Mouse (Mus musculus) G1E (cell line): ENCODE data around the gene Lrpap1. TPM values are rescaled to one million over a fixed set of nuclear protein-coding genes. Genes with fewer than 3 reads are reported as not detected.

Source experiments
- ATAC-seq: 2 replicates; pipeline ENCODE4 v1.8.0; 2016; ENCODE audit warnings: mild to moderate bottlenecking; ENCODE audit not compliant: insufficient number of reproducible peaks, poor library complexity, low FRiP score, severe bottlenecking; ENCODE audit errors: extremely low read depth
- DNase-seq: peaks from one replicate; pipeline ENCODE4 v3.0.0; 2012; ENCODE audit warnings: low spot score
- H3K27me3 ChIP-seq: 2 replicates; pipeline ENCODE4 v1.6.1; 2012; ENCODE audit warnings: mild to moderate bottlenecking, low read length, inconsistent platforms; ENCODE audit not compliant: insufficient read depth
- H3K36me3 ChIP-seq: replicated peaks from 2 replicates; pipeline ENCODE3; 2012; ENCODE audit warnings: mild to moderate bottlenecking, inconsistent platforms
- H3K4me1 ChIP-seq: 2 replicates; pipeline ENCODE4 v1.6.1; 2012; ENCODE audit warnings: low read depth, low read length, inconsistent platforms, mixed read lengths; ENCODE audit not compliant: insufficient read depth
- H3K4me3 ChIP-seq: 2 replicates; pipeline ENCODE4 v1.5.1; 2012; ENCODE audit warnings: low read depth, mild to moderate bottlenecking, inconsistent platforms, low read length, moderate library complexity, mixed read lengths
- H3K9me3 ChIP-seq: replicated peaks from 2 replicates; pipeline ENCODE4 v1.6.1; 2012; ENCODE audit warnings: inconsistent platforms
- CTCF ChIP-seq: IDR thresholded peaks from 2 replicates; pipeline ENCODE4 v1.5.1; 2012; ENCODE audit warnings: low read depth, low read length, inconsistent platforms, mixed read lengths
- GATA1 ChIP-seq: IDR thresholded peaks from 2 replicates; pipeline ENCODE4 v1.6.1; 2012; ENCODE audit warnings: borderline replicate concordance, low read length, inconsistent platforms, mixed read lengths
- GATA2 ChIP-seq: IDR thresholded peaks from 2 replicates; pipeline ENCODE4 v1.6.1; 2012; ENCODE audit warnings: low read depth, low read length, inconsistent platforms, borderline replicate concordance
- POLR2AphosphoS5 ChIP-seq: IDR thresholded peaks from 2 replicates; pipeline ENCODE4 v1.6.1; 2012; ENCODE audit warnings: low read depth, low read length, inconsistent platforms; ENCODE audit not compliant: insufficient replicate concordance
- TAL1 ChIP-seq: conservative IDR thresholded peaks from 2 replicates; pipeline ENCODE4 v1.6.1; 2012; ENCODE audit warnings: low read depth, low read length, inconsistent platforms, mixed read lengths
- polyA plus RNA-seq: library from polyadenylated mRNA; stranded (reverse); fragments of >175 nt; gene quantifications from 2 replicates; pipeline ENCODE4 v1.2.3, GENCODE M21; 2012
- total RNA-seq, 2 experiments: library from RNA; stranded (forward) in 1 of 2; stranded (reverse) in 1 of 2; fragments of 200-1000 nt in 1 of 2; fragments of >200 nt in 1 of 2; fragmentation: Nextera tagmentation in 1 of 2; gene quantifications; 2 replicates each; pipeline ENCODE4 v1.2.3; 2014 to 2017

The Lrpap1 gene
- total and polyA plus RNA-seq, 3 experiments = 17.5 to 42.5 (median 20.8) TPM

DNA sequence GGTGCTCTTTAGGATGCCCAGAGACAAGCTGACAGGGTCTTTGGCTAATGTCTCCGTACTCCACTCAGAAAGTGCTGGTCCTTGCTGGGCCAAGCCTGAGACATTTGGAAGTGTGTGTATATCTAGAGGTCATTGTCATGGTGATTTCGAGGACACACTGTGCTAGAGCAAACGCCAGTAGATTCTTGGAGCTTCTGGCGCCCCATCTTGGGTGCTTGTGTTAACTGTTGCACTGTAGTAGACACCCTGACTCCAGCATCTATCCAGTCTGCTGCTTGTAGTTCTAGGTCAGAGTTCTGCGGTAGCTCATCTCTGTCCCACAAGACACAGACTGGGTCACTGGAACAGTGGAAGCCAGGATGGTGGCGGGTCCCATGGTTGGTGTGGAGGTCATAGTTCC is 33.7 kb downstream of the Lrpap1 start:
- peaks cover 34% of the 10 kb centered on the region; the same call in 1 of the 2 replicates for H3K27me3 ChIP-seq

DNA sequence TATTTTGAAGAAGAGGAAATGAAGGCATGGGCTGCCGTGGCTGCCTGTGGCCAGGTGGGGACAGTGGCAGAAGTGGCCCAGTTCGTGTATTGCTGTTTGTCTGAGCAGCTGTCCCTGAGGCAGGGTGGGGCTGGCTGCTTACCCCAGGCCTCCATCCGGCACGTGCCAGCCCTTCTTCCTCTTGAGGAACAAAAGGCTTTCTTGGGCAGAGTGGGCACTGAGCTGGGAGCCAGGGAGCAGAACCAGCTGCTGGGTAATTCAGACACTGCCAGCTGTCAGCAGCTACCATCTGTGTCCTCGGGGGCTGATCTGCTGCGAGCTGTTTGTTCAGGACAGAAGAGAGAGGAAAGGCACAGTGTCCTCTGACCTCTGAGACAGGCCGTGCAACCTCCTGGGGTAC is 34.6 kb downstream of the Lrpap1 start:
- Histone ChIP-seq H3K36me3 (no peaks in the 10 kb centered on the region), H3K27me3 (peaks cover 38% of the 10 kb centered on the region; the same call in 1 of the 2 replicates), H3K4me3 (no peak overlapping the region), H3K9me3 (no peaks in the 10 kb centered on the region), H3K4me1 (no peaks in the 10 kb centered on the region)
- TF ChIP-seq POLR2AphosphoS5 = no peak
- TF ChIP-seq GATA2 = no peak
- no peak for TF ChIP-seq TAL1
- TF ChIP-seq GATA1 = no peak
- no peak for TF ChIP-seq CTCF
- DNase-seq (no peak), ATAC-seq (no peak)

More for the DNA sequence above, 33.7 kb downstream of the Lrpap1 start:
- Histone ChIP-seq H3K4me1 (no peaks in the 10 kb centered on the region), H3K4me3 (no peak overlapping the region), H3K36me3 (no peaks in the 10 kb centered on the region), H3K9me3 (no peaks in the 10 kb centered on the region)
- TF ChIP-seq CTCF = no peak
- TF ChIP-seq GATA2 = no peak
- no peak for TF ChIP-seq POLR2AphosphoS5
- TF ChIP-seq GATA1 = no peak
- no peak for TF ChIP-seq TAL1
- ATAC-seq (no peak), DNase-seq (no peak)

DNA sequence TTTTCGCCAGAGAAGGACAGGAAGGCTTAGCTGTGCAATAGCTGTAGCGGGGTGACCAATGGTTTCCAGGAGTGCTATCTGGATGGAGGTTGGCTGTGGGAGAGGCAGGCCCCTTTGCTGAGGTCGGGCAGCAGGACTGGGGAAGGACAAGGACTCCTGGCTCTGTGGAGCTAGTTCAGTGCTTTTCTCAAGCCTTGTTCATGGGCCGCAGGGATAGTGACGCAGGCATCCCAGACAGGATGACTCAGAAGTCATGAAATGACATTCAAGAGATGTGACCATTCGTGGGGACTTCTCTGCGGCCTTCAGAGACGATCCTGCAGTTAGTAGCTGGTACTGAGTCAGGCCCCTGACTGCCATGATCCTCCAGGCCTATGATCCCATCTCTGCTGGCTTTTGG is 35.3 kb downstream of the Lrpap1 start:
- Histone ChIP-seq H3K36me3 (no peaks in the 10 kb centered on the region), H3K4me1 (no peaks in the 10 kb centered on the region), H3K27me3 (peaks cover 38% of the 10 kb centered on the region; the same call in 1 of the 2 replicates), H3K9me3 (no peaks in the 10 kb centered on the region), H3K4me3 (no peak overlapping the region)
- DNase-seq = no peak
- ATAC-seq = no peak
- TF ChIP-seq GATA1 (no peak), GATA2 (no peak), TAL1 (no peak), CTCF (no peak), POLR2AphosphoS5 (no peak)

DNA sequence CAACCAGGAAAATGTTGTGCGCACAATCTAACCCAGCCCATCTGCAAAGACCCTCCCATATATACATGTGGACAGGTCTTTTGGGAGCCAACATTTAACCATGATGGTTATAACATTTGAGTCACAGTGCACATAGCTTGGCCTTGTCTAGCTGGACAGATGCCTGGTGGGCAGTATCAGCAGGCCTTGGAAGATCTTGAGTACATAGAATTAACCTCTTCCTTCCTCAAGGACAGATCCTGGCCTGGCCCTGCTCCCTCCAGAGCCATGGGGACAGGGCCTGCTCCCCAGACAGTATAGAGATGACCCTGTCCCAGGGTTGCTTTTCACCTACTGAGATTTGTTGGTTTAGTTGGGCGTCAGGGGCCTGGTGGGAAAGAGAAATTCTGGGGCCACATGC is 35.7 kb downstream of the Lrpap1 start:
- DNase-seq (no peak), ATAC-seq (no peak)
- Histone ChIP-seq H3K27me3 (peaks cover 38% of the 10 kb centered on the region; the same call in 1 of the 2 replicates), H3K36me3 (no peaks in the 10 kb centered on the region), H3K4me3 (no peak overlapping the region), H3K4me1 (no peaks in the 10 kb centered on the region), H3K9me3 (no peaks in the 10 kb centered on the region)
- TF ChIP-seq TAL1 (no peak), POLR2AphosphoS5 (no peak), GATA2 (no peak), CTCF (no peak), GATA1 (no peak)

DNA sequence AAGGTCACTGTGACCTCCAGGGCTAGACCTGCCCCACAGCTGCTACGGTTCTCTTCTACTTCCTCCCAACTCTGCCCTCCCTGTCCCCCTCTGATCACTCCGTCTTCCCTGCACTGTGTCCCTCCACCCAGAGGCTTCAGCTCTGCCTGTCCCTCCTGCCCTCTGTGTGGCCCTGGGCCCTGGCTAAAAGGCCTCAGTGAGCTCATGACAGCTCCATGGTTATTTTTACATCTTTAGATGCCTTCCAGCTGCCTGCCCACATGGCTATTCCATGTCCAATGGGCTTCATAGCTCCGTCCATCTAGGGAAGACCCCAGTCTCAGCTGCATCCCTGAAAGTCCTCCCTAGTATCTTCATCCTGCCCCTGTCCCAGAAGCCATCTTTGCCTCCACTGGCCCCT is 45.5 kb downstream of the Lrpap1 start:
- DNase-seq (no peak), ATAC-seq (no peak)
- no peaks in the 10 kb centered on the region for H3K9me3 ChIP-seq
- H3K36me3 ChIP-seq = no peaks in the 10 kb centered on the region
- H3K27me3 ChIP-seq = peaks cover 39% of the 10 kb centered on the region
- H3K4me3 ChIP-seq = no peak overlapping the region
- TF ChIP-seq TAL1 (no peak), POLR2AphosphoS5 (no peak), GATA2 (no peak), CTCF (no peak), GATA1 (no peak)
- H3K4me1 ChIP-seq = no peaks in the 10 kb centered on the region

DNA sequence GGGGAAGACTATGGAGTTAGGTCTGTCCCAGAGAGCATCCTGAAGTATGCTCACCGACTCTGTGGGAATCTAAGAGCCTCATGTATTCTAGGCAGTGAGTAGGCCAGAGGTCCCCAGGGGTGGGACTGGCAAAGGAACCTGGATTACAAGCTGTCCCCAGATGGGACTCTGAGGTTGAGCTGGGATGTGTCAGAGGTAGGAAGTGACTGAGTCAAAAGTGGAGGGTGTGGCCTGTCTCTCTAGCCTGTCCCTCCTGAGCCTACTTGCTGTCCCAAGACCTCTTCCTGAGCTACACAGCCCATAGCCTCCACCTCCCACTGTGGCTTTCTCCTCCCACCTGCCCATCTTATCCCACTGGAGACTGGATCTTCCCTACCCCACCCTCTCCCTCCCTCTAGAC is 47.4 kb downstream of the Lrpap1 start:
- H3K27me3 ChIP-seq = peaks cover 48% of the 10 kb centered on the region
- no peak for DNase-seq
- TF ChIP-seq CTCF (no peak), GATA2 (no peak), TAL1 (no peak), POLR2AphosphoS5 (no peak), GATA1 (no peak)
- no peaks in the 10 kb centered on the region for H3K9me3 ChIP-seq
- H3K4me3 ChIP-seq = no peak overlapping the region
- no peaks in the 10 kb centered on the region for H3K36me3 ChIP-seq
- ATAC-seq = no peak
- no peaks in the 10 kb centered on the region for H3K4me1 ChIP-seq

DNA sequence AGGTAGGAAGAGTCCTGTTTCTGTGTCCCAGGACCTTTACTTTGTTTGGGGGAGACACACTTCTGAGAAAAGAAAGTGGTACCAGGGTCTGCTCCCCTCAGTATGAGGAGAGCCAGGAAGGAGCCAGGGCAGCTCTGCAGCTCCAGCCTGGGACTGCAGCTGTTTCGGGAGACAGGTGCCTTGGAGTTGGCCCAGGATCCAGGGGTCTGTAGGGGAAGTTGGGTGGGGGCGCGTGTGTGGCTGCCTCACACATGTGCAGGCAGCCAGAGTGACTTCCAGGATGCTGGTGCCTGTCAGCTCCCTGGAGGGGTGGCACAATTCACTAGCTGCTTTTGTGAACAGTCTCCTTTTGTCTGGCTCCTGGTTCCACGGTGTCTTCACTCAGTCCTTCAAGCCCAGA is 48.0 kb downstream of the Lrpap1 start:
- no peak overlapping the region for H3K4me3 ChIP-seq
- peaks cover 50% of the 10 kb centered on the region for H3K27me3 ChIP-seq

More for the DNA sequence above, 48.0 kb downstream of the Lrpap1 start:
- ATAC-seq (no peak), DNase-seq (no peak)
- no peaks in the 10 kb centered on the region for H3K9me3 ChIP-seq
- TF ChIP-seq GATA1 (no peak), TAL1 (no peak), POLR2AphosphoS5 (no peak), CTCF (no peak), GATA2 (no peak)
- H3K4me1 ChIP-seq = no peaks in the 10 kb centered on the region
- no peaks in the 10 kb centered on the region for H3K36me3 ChIP-seq
